Mouse (Mus musculus): ENCODE measurements around the gene Invs. TPM values are rescaled to one million over a fixed set of nuclear protein-coding genes. Genes with fewer than 3 reads are reported as not detected.

Gene Invs
- polyA plus RNA-seq, 1 experiment, result 3.1 TPM

DNA sequence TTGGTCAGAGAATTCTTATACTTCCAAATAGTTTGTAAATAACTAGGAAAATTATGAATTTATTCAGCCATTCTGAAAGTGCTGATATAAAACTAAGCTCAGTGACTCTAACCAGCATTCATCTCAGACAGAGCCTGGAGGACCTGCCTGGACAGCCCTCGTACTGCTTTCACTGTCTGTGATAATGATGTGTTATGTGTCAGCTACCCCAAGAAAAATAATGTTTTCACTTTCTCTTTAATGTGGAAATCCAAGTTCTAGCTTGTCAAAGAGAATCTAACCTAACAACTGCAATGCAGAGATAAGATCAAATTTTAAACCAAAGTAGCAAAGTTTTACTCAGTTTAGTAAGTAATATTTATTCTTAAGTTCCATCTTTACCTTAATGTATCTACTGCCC lies 35.8 kb upstream of the Invs start:
- TF ChIP-seq POLR2A (IDR thresholded peaks at IDR 0.05; ENCODE audit: insufficient read length, low read depth) (no peak), E2F4 (IDR thresholded peaks at IDR 0.05; ENCODE audit: insufficient read depth) (no peak), TCF12 (IDR thresholded peaks at IDR 0.05; ENCODE audit: insufficient read depth, poor library complexity, severe bottlenecking) (no peak), TCF3 (IDR thresholded peaks at IDR 0.05; ENCODE audit: insufficient read length, low read depth) (no peak)

DNA sequence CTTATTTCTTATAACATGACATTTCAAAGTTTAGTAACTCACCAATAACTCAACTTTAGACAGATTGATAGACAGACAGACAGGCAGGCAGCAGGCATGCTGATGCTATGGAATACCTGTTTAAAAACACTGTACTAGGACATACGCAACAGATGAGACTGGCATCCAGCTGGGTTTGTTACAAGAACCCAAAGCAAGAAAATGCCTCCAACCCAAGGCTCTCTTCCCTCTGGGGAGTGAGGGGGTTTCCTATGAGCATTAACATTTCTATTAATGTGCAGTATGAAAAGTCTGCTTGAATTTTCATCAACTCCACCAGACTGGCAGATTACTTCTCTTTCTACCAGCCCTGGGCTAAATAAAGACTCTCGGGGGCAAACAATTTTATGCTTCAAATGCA lies 35.3 kb upstream of the Invs start:
- TF ChIP-seq CEBPB (IDR thresholded peaks at IDR 0.05; ENCODE audit: insufficient read depth, poor library complexity, severe bottlenecking) (no peak), E2F4 (IDR thresholded peaks at IDR 0.05; ENCODE audit: insufficient read depth) (no peak)
- Histone ChIP-seq H3K36me3 (ENCODE audit: control insufficient read depth, insufficient read depth) (peaks cover 10% of the 10 kb centered on the region), H3K79me2 (ENCODE audit: control insufficient read depth, insufficient read depth) (peaks cover 23% of the 10 kb centered on the region), H3K4me3 (no peak overlapping the region), H3ac (ENCODE audit: control insufficient read depth, insufficient read length) (no peak overlapping the region), H3K4me2 (ENCODE audit: low read depth) (no peak overlapping the region), H3K27me3 (ENCODE audit: control insufficient read depth, insufficient read depth, insufficient read length) (no peaks in the 10 kb centered on the region)

More for the DNA sequence above, 35.8 kb upstream of the Invs start:
- H3K4me2 ChIP-seq (ENCODE audit: low read depth), result no peak overlapping the region
- H3K79me2 ChIP-seq (ENCODE audit: control insufficient read depth, insufficient read depth), result peaks cover 23% of the 10 kb centered on the region
- no peaks in the 10 kb centered on the region for H3K27me3 ChIP-seq (ENCODE audit: control insufficient read depth, insufficient read depth, insufficient read length)
- H3K4me3 ChIP-seq, result no peak overlapping the region
- peaks cover 10% of the 10 kb centered on the region for H3K36me3 ChIP-seq (ENCODE audit: control insufficient read depth, insufficient read depth)
- H3ac ChIP-seq (ENCODE audit: control insufficient read depth, insufficient read length), result no peak overlapping the region

- H3K27me3 ChIP-seq (ENCODE audit: control insufficient read depth, insufficient read depth, insufficient read length), result no peaks in the 10 kb centered on the region
- H3K4me2 ChIP-seq (ENCODE audit: low read depth), result peak overlapping the region; percentile 32
- no peaks in the 10 kb centered on the region for H3K36me3 ChIP-seq (ENCODE audit: control insufficient read depth, insufficient read depth)
- peaks cover 41% of the 10 kb centered on the region for H3K79me2 ChIP-seq (ENCODE audit: control insufficient read depth, insufficient read depth)
- TF ChIP-seq E2F4 (IDR thresholded peaks at IDR 0.05; ENCODE audit: insufficient read depth) (no peak), REST (IDR thresholded peaks at IDR 0.05; ENCODE audit: insufficient read depth, insufficient read length) (no peak), SRF (IDR thresholded peaks at IDR 0.05; ENCODE audit: control insufficient read depth, insufficient read length, low read depth) (no peak), TCF3 (IDR thresholded peaks at IDR 0.05; ENCODE audit: insufficient read length, low read depth) (no peak), CEBPB (IDR thresholded peaks at IDR 0.05; ENCODE audit: insufficient read depth, poor library complexity, severe bottlenecking) (no peak), POLR2AphosphoS2 (IDR thresholded peaks at IDR 0.05; ENCODE audit: insufficient read length, low read depth) (no peak), POLR2A (IDR thresholded peaks at IDR 0.05; ENCODE audit: insufficient read length, low read depth) (no peak), TCF12 (IDR thresholded peaks at IDR 0.05; ENCODE audit: insufficient read depth, poor library complexity, severe bottlenecking) (no peak), USF1 (IDR thresholded peaks at IDR 0.05; ENCODE audit: low read depth) (no peak), MYOG (IDR thresholded peaks at IDR 0.05; ENCODE audit: control insufficient read depth in 1 of 3, insufficient read depth in 1 of 3, insufficient read length in 2 of 3, low read depth in 2 of 3) (no peak), MAX (IDR thresholded peaks at IDR 0.05; ENCODE audit: low read depth) (no peak)
- no peak overlapping the region for H3ac ChIP-seq (ENCODE audit: control insufficient read depth, insufficient read length)
- no peak overlapping the region for H3K4me3 ChIP-seq
These were observed 26.3 kb upstream of the Invs start for GRCm38 (mm10) chr4:48253266-48253665.

DNA sequence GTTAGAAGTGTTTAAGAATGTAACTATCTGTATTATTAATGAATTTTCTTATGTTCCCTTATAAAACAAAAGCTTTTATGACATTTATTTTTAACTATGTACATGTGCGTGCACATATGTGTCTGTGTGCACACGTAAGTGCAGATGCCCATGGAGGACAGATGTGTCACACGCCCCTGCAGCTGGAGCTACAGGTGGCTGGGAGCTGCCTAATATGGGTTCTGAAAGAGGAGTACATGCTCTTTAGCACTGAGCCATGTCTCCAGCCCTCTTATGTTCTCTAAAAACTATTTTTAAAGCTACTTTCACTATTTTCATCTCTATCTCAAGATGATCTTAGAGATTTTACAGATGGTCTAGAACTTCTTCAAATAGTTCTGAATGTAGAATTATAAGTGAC lies 21.5 kb upstream of the Invs start:
- H3ac ChIP-seq (ENCODE audit: control insufficient read depth, insufficient read length), result no peak overlapping the region
- no peak overlapping the region for H3K4me2 ChIP-seq (ENCODE audit: low read depth)
- TF ChIP-seq E2F4 (IDR thresholded peaks at IDR 0.05; ENCODE audit: insufficient read depth), result no peak
- no peak for TF ChIP-seq SRF (IDR thresholded peaks at IDR 0.05; ENCODE audit: control insufficient read depth, insufficient read length, low read depth)
- TF ChIP-seq MYOD1 (IDR thresholded peaks at IDR 0.05; ENCODE audit: control insufficient read depth in 1 of 3, insufficient read length in 2 of 3, low read depth in 2 of 3), result no peak
- TF ChIP-seq CEBPB (IDR thresholded peaks at IDR 0.05; ENCODE audit: insufficient read depth, poor library complexity, severe bottlenecking), result no peak
- TF ChIP-seq USF1 (IDR thresholded peaks at IDR 0.05; ENCODE audit: low read depth), result no peak
- no peak for TF ChIP-seq MAX (IDR thresholded peaks at IDR 0.05; ENCODE audit: low read depth)
- no peak for TF ChIP-seq TCF12 (IDR thresholded peaks at IDR 0.05; ENCODE audit: insufficient read depth, poor library complexity, severe bottlenecking)
- TF ChIP-seq POLR2AphosphoS2 (IDR thresholded peaks at IDR 0.05; ENCODE audit: insufficient read length, low read depth), result no peak
- TF ChIP-seq REST (IDR thresholded peaks at IDR 0.05; ENCODE audit: insufficient read depth, insufficient read length), result no peak
- TF ChIP-seq POLR2A (IDR thresholded peaks at IDR 0.05; ENCODE audit: insufficient read length, low read depth), result no peak
- TF ChIP-seq MYOG (IDR thresholded peaks at IDR 0.05; ENCODE audit: control insufficient read depth in 1 of 3, insufficient read depth in 1 of 3, insufficient read length in 2 of 3, low read depth in 2 of 3), result no peak
- TF ChIP-seq TCF3 (IDR thresholded peaks at IDR 0.05; ENCODE audit: insufficient read length, low read depth), result no peak
- H3K4me3 ChIP-seq, result no peak overlapping the region
- peaks cover 75% of the 10 kb centered on the region for H3K79me2 ChIP-seq (ENCODE audit: control insufficient read depth, insufficient read depth)
- no peaks in the 10 kb centered on the region for H3K27me3 ChIP-seq (ENCODE audit: control insufficient read depth, insufficient read depth, insufficient read length)
- H3K36me3 ChIP-seq (ENCODE audit: control insufficient read depth, insufficient read depth), result no peaks in the 10 kb centered on the region

- H3K4me3 ChIP-seq, result no peak overlapping the region
- H3K79me2 ChIP-seq (ENCODE audit: control insufficient read depth, insufficient read depth), result peaks cover 69% of the 10 kb centered on the region
- H3K4me2 ChIP-seq (ENCODE audit: low read depth), result no peak overlapping the region
- TF ChIP-seq USF1 (IDR thresholded peaks at IDR 0.05; ENCODE audit: low read depth) (no peak), REST (IDR thresholded peaks at IDR 0.05; ENCODE audit: insufficient read depth, insufficient read length) (no peak), TCF12 (IDR thresholded peaks at IDR 0.05; ENCODE audit: insufficient read depth, poor library complexity, severe bottlenecking) (no peak), POLR2A (IDR thresholded peaks at IDR 0.05; ENCODE audit: insufficient read length, low read depth) (no peak), MAX (IDR thresholded peaks at IDR 0.05; ENCODE audit: low read depth) (no peak), CEBPB (IDR thresholded peaks at IDR 0.05; ENCODE audit: insufficient read depth, poor library complexity, severe bottlenecking) (no peak), MYOG (IDR thresholded peaks at IDR 0.05; ENCODE audit: control insufficient read depth in 1 of 3, insufficient read depth in 1 of 3, insufficient read length in 2 of 3, low read depth in 2 of 3) (no peak), POLR2AphosphoS2 (IDR thresholded peaks at IDR 0.05; ENCODE audit: insufficient read length, low read depth) (no peak), MYOD1 (IDR thresholded peaks at IDR 0.05; ENCODE audit: control insufficient read depth in 1 of 3, insufficient read length in 2 of 3, low read depth in 2 of 3) (no peak), TCF3 (IDR thresholded peaks at IDR 0.05; ENCODE audit: insufficient read length, low read depth) (no peak)
- no peaks in the 10 kb centered on the region for H3K36me3 ChIP-seq (ENCODE audit: control insufficient read depth, insufficient read depth)
- H3ac ChIP-seq (ENCODE audit: control insufficient read depth, insufficient read length), result no peak overlapping the region
- H3K27me3 ChIP-seq (ENCODE audit: control insufficient read depth, insufficient read depth, insufficient read length), result no peaks in the 10 kb centered on the region
These were observed 11.9 kb upstream of the Invs start for GRCm38 (mm10) chr4:48267683-48268082.
